Mouse (Mus musculus): ENCODE results near the gene Alg12.
A peak's percentile ranks its signal among the peaks of the same experiment; 100 is the strongest.

DNA sequence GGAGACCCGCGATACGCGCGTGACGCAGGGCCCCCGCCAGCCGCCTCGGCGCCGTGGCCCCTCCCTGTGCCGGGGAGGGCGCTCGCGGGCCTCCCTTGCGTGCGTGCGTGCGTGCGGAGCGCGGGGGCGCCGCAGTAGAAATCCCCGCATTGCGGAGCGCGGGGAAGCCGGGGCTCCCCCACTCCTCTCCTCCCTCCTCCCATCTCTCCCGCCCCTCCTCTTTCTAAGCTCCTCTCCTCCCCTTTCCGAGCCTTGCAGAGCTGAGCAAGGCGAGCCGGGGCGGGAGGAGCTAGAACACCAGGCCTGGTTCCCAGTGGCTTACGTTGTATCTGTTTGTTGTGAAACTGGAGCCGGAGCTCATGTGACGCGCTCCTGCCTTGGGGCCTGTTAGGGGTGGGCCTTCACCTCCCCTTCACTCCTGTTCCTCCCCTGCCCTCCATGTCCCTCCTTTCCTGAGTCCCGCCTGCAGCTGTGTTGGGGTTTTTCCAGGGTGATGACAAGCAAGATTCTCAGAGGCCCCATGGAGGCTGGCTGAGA is 44.6 kb upstream of the Alg12 start:
- TF ChIP-seq CTCF (IDR thresholded peaks at IDR 0.05; ENCODE audit: extremely low read depth, insufficient read depth, low read length) (no peak), POLR2A (IDR thresholded peaks at IDR 0.05; ENCODE audit: extremely low read depth, insufficient read depth, low read length) (peak; percentile 39; the same call in 1 of the 2 replicates)
